Mouse (Mus musculus): ENCODE data around the gene Abl1.

DNA sequence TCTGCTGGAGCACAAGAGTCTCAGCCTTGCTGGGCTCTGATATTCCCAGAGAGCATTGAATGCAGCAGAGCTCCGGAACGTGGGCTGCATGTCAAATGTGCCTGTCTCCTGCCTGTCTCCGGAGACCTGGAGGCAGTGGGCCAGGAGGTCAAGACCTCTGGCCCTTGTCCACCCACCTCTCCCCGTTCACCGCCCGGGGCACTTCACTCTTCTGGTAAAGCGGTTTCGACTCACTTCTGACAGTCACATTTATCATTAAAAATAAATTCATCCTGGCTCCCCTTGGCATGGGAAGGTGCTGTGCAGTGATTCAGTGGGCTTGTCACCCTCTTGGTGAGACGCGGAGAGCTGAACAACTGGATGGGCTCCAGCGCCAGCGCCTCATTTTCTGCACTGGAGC is 162.0 kb downstream of the Abl1 start:
- TF ChIP-seq CTCF (IDR thresholded peaks at IDR 0.05; ENCODE audit: low read depth) = no peak
- no peak for TF ChIP-seq EP300 (IDR thresholded peaks at IDR 0.05; ENCODE audit: low read depth)
